Mouse (Mus musculus) lung, embryonic 14.5 days (tissue): ENCODE data around the gene Gm12258. TPM values are rescaled to one million over a fixed set of nuclear protein-coding genes. Genes with fewer than 3 reads are reported as not detected.
A peak's percentile ranks its signal among the peaks of the same experiment; 100 is the strongest.
"Not testable (repeated sequence)": the region's sequence is repeated elsewhere in the genome, so short reads cannot be mapped to it uniquely, and the experiment has no call there.

ENCODE experiments used
- ATAC-seq: fragments of 200-750 bp; cut with Nextera tagmentation; 2 replicates; pipeline ENCODE4 v1.8.0; 2017; ENCODE audit warnings: mild to moderate bottlenecking, moderate TSS enrichment, moderate library complexity; ENCODE audit not compliant: insufficient read depth
- DNase-seq: peaks from one replicate; pipeline ENCODE4 v3.0.0-alpha.2; 2015
- H3K27ac ChIP-seq: fragments of 300-500 bp; sonication (generic); 2 replicates; pipeline ENCODE4 v1.5.1; 2014; ENCODE audit warnings: low read depth, mild to moderate bottlenecking, moderate library complexity
- H3K27me3 ChIP-seq: fragments of 300-500 bp; sonication (generic); 2 replicates; pipeline ENCODE4 v1.6.1; 2014; ENCODE audit warnings: low read length, control low read depth; ENCODE audit not compliant: insufficient read depth
- H3K36me3 ChIP-seq: fragments of 300-500 bp; sonication (generic); 2 replicates; pipeline ENCODE4 v1.6.1; 2014; ENCODE audit warnings: control low read depth; ENCODE audit not compliant: insufficient read depth
- H3K4me1 ChIP-seq: fragments of 300-500 bp; sonication (generic); 2 replicates; pipeline ENCODE4 v1.6.1; 2014; ENCODE audit warnings: antibody characterized with exemption, control low read depth; ENCODE audit not compliant: insufficient read depth
- H3K4me2 ChIP-seq: fragments of 300-500 bp; sonication (generic); 2 replicates; pipeline ENCODE4 v1.6.1; 2014; ENCODE audit warnings: mild to moderate bottlenecking
- H3K4me3 ChIP-seq: fragments of 300-500 bp; sonication (generic); 2 replicates; pipeline ENCODE4 v1.5.1; 2014; ENCODE audit warnings: low read depth, low read length
- H3K9ac ChIP-seq: fragments of 300-500 bp; sonication (generic); 2 replicates; pipeline ENCODE4 v1.6.1; 2014
- H3K9me3 ChIP-seq: fragments of 300-500 bp; sonication (generic); 2 replicates; pipeline ENCODE4 v1.6.1; 2016; ENCODE audit warnings: low read depth, low read length, control low read depth
- CTCF ChIP-seq: IDR thresholded peaks from 2 replicates; pipeline ENCODE4 v1.5.1; 2016; ENCODE audit warnings: antibody characterized with exemption, low read depth
- WGBS: fragments of 180-500 bp; shearing (Covaris S2); extraction: QIAGEN DNeasy Blood & Tissue Kit; methylation state at CpG from one replicate; pipeline ENCODE4 v1.1.7; 2014; 5-methylcytosine and 5-hydroxymethylcytosine counted together
- polyA plus RNA-seq: library from polyadenylated mRNA; unstranded; fragments of >200 nt; fragmentation: Nextera tagmentation; extraction: Ambion mirVana; gene quantifications from 2 replicates; pipeline ENCODE4 v1.2.1, GENCODE M21; 2014

Gm12258 gene
- polyA plus RNA-seq, 1 experiment from 2014 or later: 9.3 TPM

DNA sequence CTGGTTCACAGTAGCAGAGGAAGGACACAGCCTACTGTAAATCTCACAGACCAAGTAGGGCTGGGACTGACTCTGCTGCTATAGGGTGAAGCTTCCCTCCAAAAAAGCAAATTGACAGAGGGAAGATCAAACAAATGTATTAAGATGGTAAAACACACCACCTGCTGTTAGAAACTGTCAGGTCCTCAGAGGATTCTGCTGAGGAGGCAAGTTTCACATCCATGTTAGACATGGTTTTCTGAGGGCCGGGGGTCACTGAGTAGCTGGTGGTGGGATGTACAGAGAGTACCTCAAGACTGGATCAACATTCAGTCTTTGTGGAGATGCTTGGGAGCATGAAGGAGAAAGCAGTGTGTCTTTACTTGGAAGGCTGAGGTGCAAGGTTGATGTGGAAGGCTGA lies 31.3 kb upstream of the Gm12258 start:
- Histone ChIP-seq H3K27me3 (no peaks in the 10 kb centered on the region), H3K9ac (no peak overlapping the region), H3K27ac (no peak overlapping the region), H3K36me3 (no peaks in the 10 kb centered on the region), H3K4me3 (no peak overlapping the region), H3K4me2 (no peak overlapping the region), H3K9me3 (no peaks in the 10 kb centered on the region), H3K4me1 (no peaks in the 10 kb centered on the region)
- ATAC-seq (no peak), DNase-seq (no peak)
- WGBS: 77% methylated on average over 1 of the region's 1 CpGs
- no peak for TF ChIP-seq CTCF

- not testable (repeated sequence) for H3K27me3 ChIP-seq, H3K4me2 ChIP-seq, DNase-seq, H3K27ac ChIP-seq, H3K36me3 ChIP-seq, H3K9ac ChIP-seq, H3K4me1 ChIP-seq, ATAC-seq, H3K9me3 ChIP-seq, H3K4me3 ChIP-seq
Measured at GRCm38 (mm10) chr11:58828937-58829336, 18.0 kb upstream of the Gm12258 start, which contains the start of gene Olfr312. Gene Olfr312 (plus strand): TSS chr11:58829237.

DNA sequence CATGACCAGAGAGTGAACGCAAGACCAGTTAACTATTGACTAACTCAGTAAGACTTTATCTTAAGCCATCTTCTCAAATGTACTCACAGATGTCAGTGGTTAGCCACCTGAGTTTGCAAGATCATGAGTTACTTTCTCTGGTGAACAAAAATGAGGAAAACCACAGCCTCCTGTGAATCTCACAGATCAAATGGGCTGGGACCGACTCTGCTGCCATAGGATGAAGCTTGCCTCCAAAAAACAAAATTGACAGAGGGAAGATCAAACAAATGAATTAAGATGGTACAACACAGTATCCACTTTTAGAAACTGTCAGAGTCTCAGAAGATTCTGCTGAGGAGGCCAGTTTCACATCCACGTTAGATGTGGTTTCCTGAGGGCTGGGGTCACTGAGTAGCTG lies 17.2 kb upstream of the Gm12258 start:
- DNase-seq (no peak), ATAC-seq (no peak)
- no peaks in the 10 kb centered on the region for H3K9me3 ChIP-seq
- H3K4me1 ChIP-seq: no peaks in the 10 kb centered on the region
- no peak overlapping the region for H3K4me2 ChIP-seq
- 69% methylated on average over 3 of the region's 3 CpGs for WGBS
- TF ChIP-seq CTCF: no peak
- H3K27me3 ChIP-seq: no peaks in the 10 kb centered on the region
- no peaks in the 10 kb centered on the region for H3K36me3 ChIP-seq
- no peak overlapping the region for H3K4me3 ChIP-seq
- H3K9ac ChIP-seq: no peak overlapping the region
- no peak overlapping the region for H3K27ac ChIP-seq

DNA sequence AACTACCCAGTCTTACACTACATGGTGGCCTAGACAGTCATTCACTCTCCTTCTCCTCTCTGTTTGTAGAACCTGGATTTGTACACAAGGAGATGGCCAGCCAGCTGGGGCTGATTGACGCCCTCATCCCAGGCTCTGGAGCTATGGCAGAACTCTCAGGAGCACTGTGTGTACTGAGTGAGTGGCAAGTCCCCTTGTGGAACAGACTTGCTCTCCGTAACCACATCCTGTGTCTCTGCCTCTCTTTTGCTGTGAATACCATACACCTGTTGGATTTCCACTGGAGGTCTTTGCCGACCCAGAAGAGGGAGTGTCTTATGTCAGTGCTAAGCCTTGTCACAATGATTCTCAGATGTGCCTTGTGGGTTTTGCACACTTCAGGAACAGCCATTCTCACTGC lies 14.4 kb upstream of the Gm12258 start:
- not testable (repeated sequence) for DNase-seq, ATAC-seq, H3K9ac ChIP-seq, H3K4me3 ChIP-seq, H3K36me3 ChIP-seq, H3K27me3 ChIP-seq, H3K9me3 ChIP-seq, H3K4me1 ChIP-seq, H3K27ac ChIP-seq, H3K4me2 ChIP-seq
- WGBS: 77% methylated on average over 3 of the region's 3 CpGs

GRCm38 (mm10) chr11:58838951-58839350 lies 8.0 kb upstream of the Gm12258 start, which contains the start of gene Olfr311:
Gene Olfr311 (plus strand): TSS chr11:58839251.
- H3K4me3 ChIP-seq, H3K27me3 ChIP-seq, H3K4me1 ChIP-seq, H3K9ac ChIP-seq, DNase-seq, H3K27ac ChIP-seq, ATAC-seq, H3K4me2 ChIP-seq, H3K36me3 ChIP-seq, H3K9me3 ChIP-seq: not testable (repeated sequence)

- no peaks in the 10 kb centered on the region for H3K9me3 ChIP-seq
- H3K9ac ChIP-seq: peak overlapping the region; percentile 78
- H3K4me3 ChIP-seq: peak overlapping the region; percentile 63
- 0 out of 2 replicates have a peak, but pooled peaks cover 3% of the 10 kb centered on the region for H3K4me1 ChIP-seq
- TF ChIP-seq CTCF: no peak
- H3K36me3 ChIP-seq: peaks cover 13% of the 10 kb centered on the region; the same call in 1 of the 2 replicates
- peak overlapping the region; percentile 79 for H3K4me2 ChIP-seq
- DNase-seq (no peak), ATAC-seq (no peak)
- H3K27me3 ChIP-seq: no peaks in the 10 kb centered on the region
- no peak overlapping the region for H3K27ac ChIP-seq
- 43% methylated on average over 9 of the region's 9 CpGs for WGBS
Measured at GRCm38 (mm10) chr11:58847636-58848035, 678 bp downstream of the Gm12258 start.

GRCm38 (mm10) chr11:58849731-58850130 lies 2.8 kb downstream of the Gm12258 start:
- no peak overlapping the region for H3K9ac ChIP-seq
- no peak for TF ChIP-seq CTCF
- no peak overlapping the region for H3K4me2 ChIP-seq
- WGBS: 51% methylated on average over 2 of the region's 2 CpGs
- H3K9me3 ChIP-seq: no peaks in the 10 kb centered on the region
- 0 out of 2 replicates have a peak, but pooled peaks cover 3% of the 10 kb centered on the region for H3K4me1 ChIP-seq
- no peak overlapping the region for H3K27ac ChIP-seq
- no peaks in the 10 kb centered on the region for H3K27me3 ChIP-seq
- H3K36me3 ChIP-seq: peaks cover 18% of the 10 kb centered on the region; the same call in 1 of the 2 replicates
- H3K4me3 ChIP-seq: no peak overlapping the region
- ATAC-seq (no peak), DNase-seq (no peak)

GRCm38 (mm10) chr11:58860744-58861143 lies 13.8 kb downstream of the Gm12258 start:
- H3K36me3 ChIP-seq: peaks cover 32% of the 10 kb centered on the region
- no peak for TF ChIP-seq CTCF
- WGBS: 93% methylated on average over 8 of the region's 8 CpGs
- no peaks in the 10 kb centered on the region for H3K4me1 ChIP-seq
- H3K9me3 ChIP-seq: peaks cover 16% of the 10 kb centered on the region; the same call in 1 of the 2 replicates
- H3K27ac ChIP-seq: no peak overlapping the region
- no peak overlapping the region for H3K4me3 ChIP-seq
- ATAC-seq (no peak), DNase-seq (no peak)
- no peaks in the 10 kb centered on the region for H3K27me3 ChIP-seq
- H3K9ac ChIP-seq: no peak overlapping the region
- H3K4me2 ChIP-seq: no peak overlapping the region
